Mouse (Mus musculus): Measurements from ENCODE around the gene Gtdc1.

DNA sequence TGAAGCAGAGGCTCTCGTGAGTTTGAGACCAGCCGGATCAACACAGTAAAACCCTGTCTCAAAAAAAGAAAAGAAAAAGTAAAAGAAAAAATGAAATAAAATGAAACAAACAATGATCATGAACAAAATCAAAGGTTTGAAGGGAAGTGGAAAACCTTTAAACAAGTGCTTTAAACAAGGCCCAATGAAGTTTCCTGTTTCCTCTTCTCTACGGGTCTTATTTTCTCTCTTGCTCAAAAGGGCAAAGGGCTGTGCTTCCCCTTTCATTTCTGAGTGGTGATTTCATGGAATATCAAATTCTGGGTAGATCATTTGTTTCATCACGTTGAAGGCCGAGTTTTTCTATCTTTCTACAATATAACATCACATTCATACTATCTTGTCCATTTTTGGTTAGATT, 136.3 kb downstream of the Gtdc1 start:
- TF ChIP-seq E2F4 (IDR thresholded peaks at IDR 0.05; ENCODE audit: insufficient read depth) (no peak), POLR2A (IDR thresholded peaks at IDR 0.05; ENCODE audit: insufficient read length, low read depth) (no peak), POLR2AphosphoS2 (IDR thresholded peaks at IDR 0.05; ENCODE audit: insufficient read length, low read depth) (no peak), MAX (IDR thresholded peaks at IDR 0.05; ENCODE audit: low read depth) (no peak), TCF12 (IDR thresholded peaks at IDR 0.05; ENCODE audit: insufficient read depth, poor library complexity, severe bottlenecking) (no peak), USF1 (IDR thresholded peaks at IDR 0.05; ENCODE audit: low read depth) (no peak)
